Mouse (Mus musculus): ENCODE data around the gene Bax. TPM values are rescaled to one million over a fixed set of nuclear protein-coding genes. Genes with fewer than 3 reads are reported as not detected.
"Not testable (repeated sequence)": the region's sequence is repeated elsewhere in the genome, so short reads cannot be mapped to it uniquely, and the experiment has no call there.

Gene Bax
- polyA plus RNA-seq, 1 experiment from 2014 or later, result 201 TPM

GRCm38 (mm10) chr7:45461326-45461725 is 5.4 kb downstream of the Bax start:
- ATAC-seq (ENCODE audit: low FRiP score) (no peak), DNase-seq (ENCODE audit: low spot score, missing footprints) (no peak)
- H3K36me3 ChIP-seq (ENCODE audit: control insufficient read depth, insufficient read depth, low read length), result peaks cover 20% of the 10 kb centered on the region
- H3K9ac ChIP-seq (ENCODE audit: low read length), result no peak overlapping the region
- peak overlapping the region; percentile 60 for H3K27ac ChIP-seq (ENCODE audit: low read depth, low read length)
- H3K4me2 ChIP-seq, result no peak overlapping the region
- WGBS, result 65% methylated on average over 5 of the region's 5 CpGs
- no peaks in the 10 kb centered on the region for H3K9me3 ChIP-seq (ENCODE audit: control insufficient read depth, low read length)
- H3K4me1 ChIP-seq (ENCODE audit: control insufficient read depth, insufficient read depth, low read length), result peaks cover 34% of the 10 kb centered on the region
- no peaks in the 10 kb centered on the region for H3K27me3 ChIP-seq (ENCODE audit: control insufficient read depth, insufficient read depth, low read length)
- H3K4me3 ChIP-seq (ENCODE audit: low read depth, low read length), result no peak overlapping the region

GRCm38 (mm10) chr7:45460860-45461314 is 5.8 kb downstream of the Bax start:
- peaks cover 20% of the 10 kb centered on the region for H3K36me3 ChIP-seq (ENCODE audit: control insufficient read depth, insufficient read depth, low read length)
- H3K4me3 ChIP-seq (ENCODE audit: low read depth, low read length), result no peak overlapping the region

GRCm38 (mm10) chr7:45460377-45460776 is 6.3 kb downstream of the Bax start:
- WGBS, result 77% methylated on average over 7 of the region's 7 CpGs
- no peaks in the 10 kb centered on the region for H3K27me3 ChIP-seq (ENCODE audit: control insufficient read depth, insufficient read depth, low read length)
- H3K36me3 ChIP-seq (ENCODE audit: control insufficient read depth, insufficient read depth, low read length), result peaks cover 20% of the 10 kb centered on the region
- H3K4me3 ChIP-seq (ENCODE audit: low read depth, low read length), result no peak overlapping the region; the same call in 1 of the 2 replicates
- no peaks in the 10 kb centered on the region for H3K9me3 ChIP-seq (ENCODE audit: control insufficient read depth, low read length)
- peaks cover 25% of the 10 kb centered on the region for H3K4me1 ChIP-seq (ENCODE audit: control insufficient read depth, insufficient read depth, low read length)
- H3K9ac ChIP-seq (ENCODE audit: low read length), result peak overlapping the region; percentile 39
- peak overlapping the region; percentile 60 for H3K27ac ChIP-seq (ENCODE audit: low read depth, low read length)
- ATAC-seq (ENCODE audit: low FRiP score) (no peak), DNase-seq (ENCODE audit: low spot score, missing footprints) (peak; percentile 90)
- H3K4me2 ChIP-seq, result peak overlapping the region; percentile 37

More at GRCm38 (mm10) chr7:45460860-45461314, 5.8 kb downstream of the Bax start:
- Histone ChIP-seq H3K9me3 (ENCODE audit: control insufficient read depth, low read length) (no peaks in the 10 kb centered on the region), H3K27me3 (ENCODE audit: control insufficient read depth, insufficient read depth, low read length) (no peaks in the 10 kb centered on the region), H3K27ac (ENCODE audit: low read depth, low read length) (peak overlapping the region; percentile 60), H3K4me1 (ENCODE audit: control insufficient read depth, insufficient read depth, low read length) (peaks cover 30% of the 10 kb centered on the region), H3K4me2 (peak overlapping the region; percentile 37; the same call in 1 of the 2 replicates), H3K9ac (ENCODE audit: low read length) (no peak overlapping the region)
- WGBS, result 42% methylated on average over 13 of the region's 13 CpGs
- DNase-seq (ENCODE audit: low spot score, missing footprints) (peak; percentile 90), ATAC-seq (ENCODE audit: low FRiP score) (no peak)

DNA sequence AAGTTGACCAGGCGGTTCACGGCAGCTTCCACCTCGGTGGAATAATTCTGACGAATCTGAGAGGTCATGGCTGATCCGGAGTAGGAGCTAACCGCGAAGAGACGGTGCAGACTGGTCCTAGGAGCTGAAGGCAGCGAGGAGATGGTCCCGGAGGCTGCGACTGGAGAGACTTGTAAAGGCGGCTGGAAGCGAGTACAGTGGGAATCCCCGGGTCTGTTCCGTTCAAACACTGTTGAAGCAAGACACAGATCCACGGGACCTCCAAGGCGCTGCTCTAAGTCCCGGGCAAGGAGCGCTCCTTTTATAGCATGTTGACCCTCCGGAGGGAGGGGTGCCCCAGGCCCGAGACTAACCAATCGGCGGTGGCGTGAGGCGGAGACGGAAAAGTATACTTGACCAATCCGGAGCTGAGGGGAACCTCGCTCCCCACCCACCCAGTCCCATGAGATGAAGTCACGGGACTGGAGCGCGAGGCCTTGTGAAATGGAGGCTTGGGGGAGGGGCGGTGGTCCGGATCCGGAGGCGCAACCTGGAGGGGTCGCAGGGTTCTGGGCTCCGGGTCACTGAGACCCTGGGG is 7.0 kb downstream of the Bax start, which contains the start of gene Ftl1:
Gene Ftl1, minus strand, starts transcription at position 321 of the 577 bp plus-strand sequence.
- Histone ChIP-seq H3K4me3 (ENCODE audit: low read depth, low read length) (peak within 1 kb of the TSS; percentile 87), H3K27ac (ENCODE audit: low read depth, low read length) (peak within 1 kb of the TSS; percentile 82), H3K36me3 (ENCODE audit: control insufficient read depth, insufficient read depth, low read length) (peaks cover 18% of the 10 kb centered on the region), H3K9ac (ENCODE audit: low read length) (peak within 1 kb of the TSS; percentile 83), H3K4me2 (peak within 1 kb of the TSS; percentile 96), H3K4me1 (ENCODE audit: control insufficient read depth, insufficient read depth, low read length) (peaks cover 23% of the 10 kb centered on the region)
- under 1% methylated on average over 23 of the region's 37 CpGs for WGBS
- ATAC-seq (ENCODE audit: low FRiP score) (peak; percentile 98), DNase-seq (ENCODE audit: low spot score, missing footprints) (peak; percentile 99)
- not testable (repeated sequence) for H3K27me3 ChIP-seq (ENCODE audit: control insufficient read depth, insufficient read depth, low read length); H3K9me3 ChIP-seq (ENCODE audit: control insufficient read depth, low read length)

GRCm38 (mm10) chr7:45458748-45459563 is 7.7 kb downstream of the Bax start:
- DNase-seq (ENCODE audit: low spot score, missing footprints), result peak; percentile 99
- Histone ChIP-seq H3K4me2 (peak overlapping the region; percentile 96), H3K4me3 (ENCODE audit: low read depth, low read length) (peak overlapping the region; percentile 87), H3K36me3 (ENCODE audit: control insufficient read depth, insufficient read depth, low read length) (peaks cover 21% of the 10 kb centered on the region), H3K27me3 (ENCODE audit: control insufficient read depth, insufficient read depth, low read length) (no peaks in the 10 kb centered on the region), H3K27ac (ENCODE audit: low read depth, low read length) (peak overlapping the region; percentile 82), H3K9ac (ENCODE audit: low read length) (peak overlapping the region; percentile 83), H3K9me3 (ENCODE audit: control insufficient read depth, low read length) (no peaks in the 10 kb centered on the region), H3K4me1 (ENCODE audit: control insufficient read depth, insufficient read depth, low read length) (peaks cover 23% of the 10 kb centered on the region)
- WGBS, result 1% methylated on average over 43 of the region's 43 CpGs
- ATAC-seq (ENCODE audit: low FRiP score), result peak; percentile 73

GRCm38 (mm10) chr7:45457204-45458060 is 9.3 kb downstream of the Bax start:
- Histone ChIP-seq H3K36me3 (ENCODE audit: control insufficient read depth, insufficient read depth, low read length) (peaks cover 20% of the 10 kb centered on the region), H3K4me3 (ENCODE audit: low read depth, low read length) (peak overlapping the region; percentile 87), H3K9me3 (ENCODE audit: control insufficient read depth, low read length) (no peaks in the 10 kb centered on the region), H3K4me1 (ENCODE audit: control insufficient read depth, insufficient read depth, low read length) (peaks cover 23% of the 10 kb centered on the region), H3K9ac (ENCODE audit: low read length) (peak overlapping the region; percentile 9; the same call in 1 of the 2 replicates), H3K4me2 (peak overlapping the region; percentile 96), H3K27me3 (ENCODE audit: control insufficient read depth, insufficient read depth, low read length) (no peaks in the 10 kb centered on the region), H3K27ac (ENCODE audit: low read depth, low read length) (no peak overlapping the region; the same call in 1 of the 2 replicates)
- ATAC-seq (ENCODE audit: low FRiP score) (no peak), DNase-seq (ENCODE audit: low spot score, missing footprints) (peak; percentile 89)
- 78% methylated on average over 10 of the region's 10 CpGs for WGBS

- Histone ChIP-seq H3K4me1 (ENCODE audit: control insufficient read depth, insufficient read depth, low read length) (peaks cover 23% of the 10 kb centered on the region), H3K36me3 (ENCODE audit: control insufficient read depth, insufficient read depth, low read length) (peaks cover 17% of the 10 kb centered on the region), H3K27ac (ENCODE audit: low read depth, low read length) (no peak overlapping the region; the same call in 1 of the 2 replicates), H3K9ac (ENCODE audit: low read length) (no peak overlapping the region), H3K4me2 (peak overlapping the region; percentile 96; the same call in 1 of the 2 replicates), H3K4me3 (ENCODE audit: low read depth, low read length) (peak overlapping the region; percentile 87; the same call in 1 of the 2 replicates), H3K9me3 (ENCODE audit: control insufficient read depth, low read length) (no peaks in the 10 kb centered on the region), H3K27me3 (ENCODE audit: control insufficient read depth, insufficient read depth, low read length) (no peaks in the 10 kb centered on the region)
- 57% methylated on average over 9 of the region's 9 CpGs for WGBS
- peak; percentile 90 for DNase-seq (ENCODE audit: low spot score, missing footprints)
- no peak for ATAC-seq (ENCODE audit: low FRiP score)
Measured at GRCm38 (mm10) chr7:45456721-45457203, 9.9 kb downstream of the Bax start.

DNA sequence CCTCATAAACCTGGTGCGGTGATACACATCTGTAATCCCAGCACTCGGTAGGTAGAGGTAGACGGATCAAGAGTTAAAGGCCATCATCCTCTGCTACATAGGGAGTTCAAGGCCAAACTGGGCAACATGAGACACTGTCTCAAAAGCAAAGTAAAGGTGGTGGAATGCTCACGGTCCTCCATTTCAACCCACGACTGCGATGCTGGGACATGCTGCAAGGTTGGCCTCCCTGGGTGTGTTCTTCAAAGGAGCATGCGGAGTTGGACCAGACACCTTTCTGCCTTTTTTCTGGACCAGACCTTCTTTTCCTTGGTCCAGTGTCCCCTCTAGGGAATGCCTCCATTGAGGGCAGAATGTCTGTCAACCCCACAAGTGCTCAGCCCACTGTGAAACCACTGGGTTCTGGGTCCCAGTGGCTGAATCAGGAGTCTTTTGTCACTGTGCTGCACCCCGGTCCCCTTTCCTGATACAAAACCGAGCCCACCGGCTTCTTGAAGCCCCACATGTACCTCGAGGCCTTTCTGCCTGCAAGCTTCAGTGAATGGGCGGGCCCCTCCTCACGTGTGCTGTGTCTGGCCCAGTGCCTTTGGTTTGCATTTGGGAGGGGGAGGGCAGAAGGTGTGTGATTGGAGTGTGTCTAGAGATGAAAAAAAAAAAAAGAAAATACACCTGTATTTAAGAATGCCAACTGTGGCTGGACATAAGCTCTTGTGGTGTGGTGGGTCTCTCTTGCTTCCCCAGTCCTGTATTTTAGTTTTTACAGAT is 10.6 kb downstream of the Bax start:
- ATAC-seq (ENCODE audit: low FRiP score) (no peak), DNase-seq (ENCODE audit: low spot score, missing footprints) (no peak)
- H3K9me3 ChIP-seq (ENCODE audit: control insufficient read depth, low read length), result no peaks in the 10 kb centered on the region
- peak overlapping the region; percentile 1; the same call in 1 of the 2 replicates for H3K27ac ChIP-seq (ENCODE audit: low read depth, low read length)
- WGBS, result 83% methylated on average over 13 of the region's 13 CpGs
- no peaks in the 10 kb centered on the region for H3K27me3 ChIP-seq (ENCODE audit: control insufficient read depth, insufficient read depth, low read length)
- peaks cover 17% of the 10 kb centered on the region for H3K36me3 ChIP-seq (ENCODE audit: control insufficient read depth, insufficient read depth, low read length)
- no peak overlapping the region for H3K9ac ChIP-seq (ENCODE audit: low read length)
- H3K4me3 ChIP-seq (ENCODE audit: low read depth, low read length), result no peak overlapping the region
- H3K4me1 ChIP-seq (ENCODE audit: control insufficient read depth, insufficient read depth, low read length), result peaks cover 23% of the 10 kb centered on the region
- no peak overlapping the region for H3K4me2 ChIP-seq

Data from midbrain, embryonic 11.5 days (tissue).